In the genomic region with DNA sequence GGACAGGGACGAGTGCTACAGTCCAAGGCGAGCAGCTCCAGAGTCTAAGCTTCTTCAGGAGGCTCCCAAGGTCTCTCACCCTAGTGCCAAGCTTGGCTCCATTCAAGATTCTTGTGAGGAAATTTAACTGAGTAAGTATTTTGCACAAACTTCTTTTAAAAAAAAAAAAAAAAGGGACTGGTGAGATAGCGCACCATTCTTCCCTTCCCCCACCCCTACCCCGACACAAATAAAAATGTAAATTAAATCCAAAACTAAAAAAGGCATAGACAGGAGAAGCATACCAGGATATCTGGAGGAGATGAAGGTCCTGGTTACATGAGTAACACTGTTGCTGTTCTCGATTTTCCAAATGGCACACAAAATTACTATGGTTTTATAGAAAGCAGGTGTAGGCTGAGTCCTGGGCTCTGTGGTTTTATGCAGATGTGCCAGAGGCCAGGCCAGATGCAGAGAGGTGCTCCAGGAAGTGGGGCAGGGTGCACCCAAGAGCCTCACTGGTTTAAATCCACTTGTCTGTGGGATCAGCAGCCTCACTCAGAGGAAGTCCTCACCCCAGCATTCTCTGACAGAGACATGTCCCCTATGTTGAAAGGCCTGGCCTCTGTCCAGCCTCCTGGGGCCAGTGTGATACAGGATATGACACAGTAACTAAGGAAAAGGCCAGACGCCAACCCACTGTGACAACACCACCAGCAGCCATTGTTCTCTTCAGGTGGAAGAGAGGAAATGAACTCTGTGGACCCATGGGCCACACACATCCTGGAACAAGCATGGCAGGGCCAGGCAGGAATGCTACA, we compare ENCODE assay signal across 8 mouse cellular contexts. TPM values are rescaled to one million over a fixed set of nuclear protein-coding genes. Genes with fewer than 3 reads are reported as not detected.
DNase-seq lines count a peak whose midpoint lies in the region; ATAC-seq and TF ChIP-seq lines count a peak whose summit lies in the region.

No protein-coding gene starts in this region.

- no peak overlapping the region for H3K9ac ChIP-seq in limb, embryonic 15.5 days

- no peak for ATAC-seq in cerebellum, adult (ENCODE audit: insufficient number of reproducible peaks, low FRiP score, low TSS enrichment)
- ATAC-seq in limb, embryonic 15.5 days (ENCODE audit: insufficient number of reproducible peaks, low FRiP score, low TSS enrichment, low read depth): no peak

- intact Hi-C loops in heart, postnatal 36 days (cut with DNase I): loop anchor here (5.0 kb wide), 1 partner anchor 144 kb away; no protein-coding TSS in a partner anchor

- H3K4me3 ChIP-seq in C2C12 (ENCODE audit: insufficient read depth, poor library complexity, severe bottlenecking): no peak overlapping the region
- no peak overlapping the region for H3K4me3 ChIP-seq in embryonic facial prominence, embryonic 10.5 days
- H3K4me3 ChIP-seq in limb, embryonic 15.5 days: no peak overlapping the region

- 80% methylated on average over 6 of the region's 6 CpGs for WGBS in embryonic facial prominence, embryonic 10.5 days
- WGBS in limb, embryonic 15.5 days: 56% methylated on average over 6 of the region's 6 CpGs

- H3K4me2 ChIP-seq in limb, embryonic 15.5 days: no peak overlapping the region

- no peak overlapping the region for H3ac ChIP-seq in C2C12 (ENCODE audit: control insufficient read depth, insufficient read length, low read depth)

- TF ChIP-seq CTCF in C2C12 (IDR thresholded peaks at IDR 0.05; ENCODE audit: control insufficient read depth, insufficient read depth, insufficient read length): no peak

- H3K4me1 ChIP-seq in embryonic facial prominence, embryonic 10.5 days: peaks cover 54% of the 10 kb centered on the region
- H3K4me1 ChIP-seq in limb, embryonic 15.5 days: peaks cover 33% of the 10 kb centered on the region

- H3K79me2 ChIP-seq in C2C12 (ENCODE audit: control insufficient read depth, insufficient read depth): peaks cover 68% of the 10 kb centered on the region

- H3K36me3 ChIP-seq in C2C12 (ENCODE audit: control insufficient read depth, insufficient read depth): peaks cover 13% of the 10 kb centered on the region
- H3K36me3 ChIP-seq in embryonic facial prominence, embryonic 10.5 days (replicated peaks): no peaks in the 10 kb centered on the region
- no peaks in the 10 kb centered on the region for H3K36me3 ChIP-seq in limb, embryonic 15.5 days

- no peaks in the 10 kb centered on the region for H3K27me3 ChIP-seq in C2C12 (ENCODE audit: control insufficient read depth, insufficient read depth, insufficient read length)
- no peaks in the 10 kb centered on the region for H3K27me3 ChIP-seq in embryonic facial prominence, embryonic 10.5 days (replicated peaks; ENCODE audit: low read depth, poor library complexity, severe bottlenecking)
- no peaks in the 10 kb centered on the region for H3K27me3 ChIP-seq in limb, embryonic 15.5 days

- peak overlapping the region; percentile 69 for H3K27ac ChIP-seq in embryonic facial prominence, embryonic 10.5 days (replicated peaks)
- H3K27ac ChIP-seq in limb, embryonic 15.5 days: peak overlapping the region; percentile 57

- DNase-seq in cerebellum, postnatal 10 days: peak; percentile 55 to 60
- no peak for DNase-seq in embryonic facial prominence, embryonic 10.5 days (ENCODE audit: low spot score)
- DNase-seq in heart, postnatal 36 days: peak; percentile 79 to 80
- DNase-seq in natural killer cell, adult 2 months (ENCODE audit: low spot score in 2 of 2): peak; percentile 39 to 46
- no peak for DNase-seq in retina, embryonic 14.5 days (ENCODE audit: low spot score)

- peaks cover 8% of the 10 kb centered on the region for H3K79me3 ChIP-seq in C2C12 (ENCODE audit: low read depth)

- H3K9me3 ChIP-seq in embryonic facial prominence, embryonic 10.5 days: no peaks in the 10 kb centered on the region
- H3K9me3 ChIP-seq in limb, embryonic 15.5 days: no peaks in the 10 kb centered on the region

TF ChIP-seq in C2C12, 6 proteins besides CTCF, POLR2A, EP300 and RAD21:
- peak; percentile 73 for TF ChIP-seq CEBPB (IDR thresholded peaks at IDR 0.05; ENCODE audit: low read depth)
- no peak for TF ChIP-seq USF1 (IDR thresholded peaks at IDR 0.05; ENCODE audit: low read depth)
- TF ChIP-seq MAX (IDR thresholded peaks at IDR 0.05): peak; percentile 85
- TF ChIP-seq MYOG (IDR thresholded peaks at IDR 0.05; ENCODE audit: control insufficient read depth, extremely low read depth, insufficient read length): no peak
- peak; percentile 69 for TF ChIP-seq MYOD1 (IDR thresholded peaks at IDR 0.05; ENCODE audit: control insufficient read depth, insufficient read length, low read depth)
- TF ChIP-seq FOSL1 (IDR thresholded peaks at IDR 0.05; ENCODE audit: insufficient read depth, low read length, poor library complexity, severe bottlenecking): no peak

RNA-seq across cellular contexts. Expression of a gene that starts 5.0 kb away (rescaled TPM):
- polyA plus RNA-seq in C2C12 (2012; fragmentation: generic; extraction: Trizol): 17.4 TPM
- polyA plus RNA-seq in embryonic facial prominence, embryonic 10.5 days (2016; fragmentation: Nextera tagmentation; extraction: Ambion mirVana): 18.4 and 20.4 TPM in 2 replicates
- 1 to 10 TPM; 8.1 to 8.7 TPM for total RNA-seq in heart, postnatal 36 days (2021)
- 12.9 and 14.2 TPM in 2 replicates for polyA plus RNA-seq in limb, embryonic 15.5 days (2015; fragmentation: Nextera tagmentation; extraction: Ambion mirVana)

RNA-seq across cellular contexts. Expression of a gene that starts 23.2 kb away (rescaled TPM):
- 24.8 TPM for polyA plus RNA-seq in C2C12 (2012; fragmentation: generic; extraction: Trizol)
- polyA plus RNA-seq in embryonic facial prominence, embryonic 10.5 days (2016; fragmentation: Nextera tagmentation; extraction: Ambion mirVana): 1.2 and 1.8 TPM in 2 replicates
- total RNA-seq in heart, postnatal 36 days (2021): 10 to 100 TPM in 1 of 2 experiments, 1 to 10 TPM in 1; 9.0 to 10.5 TPM
- 4.2 and 4.7 TPM in 2 replicates for polyA plus RNA-seq in limb, embryonic 15.5 days (2015; fragmentation: Nextera tagmentation; extraction: Ambion mirVana)

RNA-seq across cellular contexts. Expression of a gene that starts 37.9 kb away (rescaled TPM):
- polyA plus RNA-seq in C2C12 (2012; fragmentation: generic; extraction: Trizol): 1.2 TPM
- polyA plus RNA-seq in embryonic facial prominence, embryonic 10.5 days (2016; fragmentation: Nextera tagmentation; extraction: Ambion mirVana): 2.5 and 6.0 TPM in 2 replicates
- under 1 TPM in 1 of 2 experiments, not detected in 1; 0.50 TPM for total RNA-seq in heart, postnatal 36 days (2021)
- polyA plus RNA-seq in limb, embryonic 15.5 days (2015; fragmentation: Nextera tagmentation; extraction: Ambion mirVana): 17.2 and 19.7 TPM in 2 replicates

Comparison
In these comparisons a context has a peak if more than half of its experiments do, and no peak if none do; other contexts are left out.
1. DNase-seq: peak in cerebellum, postnatal 10 days (2 of 2), heart, postnatal 36 days (2 of 2) and natural killer cell, adult 2 months (2 of 2); none in embryonic facial prominence, embryonic 10.5 days (single experiment) and retina, embryonic 14.5 days (single experiment).